Mouse (Mus musculus): ENCODE results near the gene Stmn1. TPM values are rescaled to one million over a fixed set of nuclear protein-coding genes. Genes with fewer than 3 reads are reported as not detected.

The Stmn1 gene
- polyA plus RNA-seq, 1 experiment from 2014 or later = 947 TPM

- ATAC-seq (replicated peaks; ENCODE audit: insufficient number of reproducible peaks, insufficient read depth, low FRiP score, low read depth) = no peak
- H3K36me3 ChIP-seq = no peaks in the 10 kb centered on the region
- no peaks in the 10 kb centered on the region for H3K9me3 ChIP-seq (replicated peaks)
- H3K27me3 ChIP-seq = no peaks in the 10 kb centered on the region
- no peaks in the 10 kb centered on the region; the same call in 1 of the 2 replicates for H3K4me1 ChIP-seq (replicated peaks)
- WGBS = 69% methylated on average over 4 of the region's 4 CpGs
- H3K4me2 ChIP-seq = no peak overlapping the region
- H3K9ac ChIP-seq = no peak overlapping the region
- H3K27ac ChIP-seq = no peak overlapping the region
- no peak overlapping the region for H3K4me3 ChIP-seq
Measured at GRCm38 (mm10) chr4:134503686-134504357, 35.7 kb downstream of the Stmn1 start.

GRCm38 (mm10) chr4:134505303-134505789 lies 37.2 kb downstream of the Stmn1 start:
- Histone ChIP-seq H3K27ac (no peak overlapping the region), H3K9me3 (replicated peaks) (no peaks in the 10 kb centered on the region), H3K4me1 (replicated peaks) (peaks cover 2% of the 10 kb centered on the region; the same call in 1 of the 2 replicates), H3K4me3 (no peak overlapping the region), H3K9ac (no peak overlapping the region), H3K27me3 (no peaks in the 10 kb centered on the region), H3K36me3 (no peaks in the 10 kb centered on the region), H3K4me2 (no peak overlapping the region)
- no peak for ATAC-seq (replicated peaks; ENCODE audit: insufficient number of reproducible peaks, insufficient read depth, low FRiP score, low read depth)
- WGBS = 81% methylated on average over 4 of the region's 4 CpGs

- no peak for ATAC-seq (replicated peaks; ENCODE audit: insufficient number of reproducible peaks, insufficient read depth, low FRiP score, low read depth)
- Histone ChIP-seq H3K9ac (no peak overlapping the region), H3K4me2 (no peak overlapping the region), H3K27me3 (no peaks in the 10 kb centered on the region), H3K36me3 (no peaks in the 10 kb centered on the region), H3K27ac (no peak overlapping the region), H3K4me1 (replicated peaks) (peaks cover 7% of the 10 kb centered on the region), H3K4me3 (no peak overlapping the region), H3K9me3 (replicated peaks) (no peaks in the 10 kb centered on the region)
- 70% methylated on average over 3 of the region's 4 CpGs for WGBS
Measured at GRCm38 (mm10) chr4:134505966-134506594, 38.0 kb downstream of the Stmn1 start.

- Histone ChIP-seq H3K4me1 (replicated peaks) (peaks cover 13% of the 10 kb centered on the region), H3K9ac (no peak overlapping the region), H3K27ac (no peak overlapping the region), H3K27me3 (no peaks in the 10 kb centered on the region), H3K4me2 (no peak overlapping the region), H3K36me3 (no peaks in the 10 kb centered on the region), H3K9me3 (replicated peaks) (no peaks in the 10 kb centered on the region), H3K4me3 (no peak overlapping the region)
- WGBS = 90% methylated on average over 19 of the region's 19 CpGs
- no peak for ATAC-seq (replicated peaks; ENCODE audit: insufficient number of reproducible peaks, insufficient read depth, low FRiP score, low read depth)
Measured at GRCm38 (mm10) chr4:134506713-134507112, 38.6 kb downstream of the Stmn1 start.

- Histone ChIP-seq H3K27ac (no peak overlapping the region), H3K4me3 (peak overlapping the region; percentile 75), H3K36me3 (no peaks in the 10 kb centered on the region), H3K27me3 (no peaks in the 10 kb centered on the region), H3K9ac (no peak overlapping the region), H3K9me3 (replicated peaks) (no peaks in the 10 kb centered on the region), H3K4me1 (replicated peaks) (peaks cover 31% of the 10 kb centered on the region), H3K4me2 (peak overlapping the region; percentile 97)
- 78% methylated on average over 4 of the region's 4 CpGs for WGBS
- ATAC-seq (replicated peaks; ENCODE audit: insufficient number of reproducible peaks, insufficient read depth, low FRiP score, low read depth) = no peak
Measured at GRCm38 (mm10) chr4:134510396-134510795, 42.3 kb downstream of the Stmn1 start.

- peaks cover 37% of the 10 kb centered on the region for H3K4me1 ChIP-seq (replicated peaks)
Measured at GRCm38 (mm10) chr4:134510845-134511411, 42.8 kb downstream of the Stmn1 start, which contains the start of gene Aunip. TSS of gene Aunip (plus strand) at chr4:134510999.

GRCm38 (mm10) chr4:134511730-134512129 lies 43.6 kb downstream of the Stmn1 start:
- Histone ChIP-seq H3K9ac (peak overlapping the region; percentile 70; the same call in 1 of the 2 replicates), H3K36me3 (no peaks in the 10 kb centered on the region), H3K27me3 (no peaks in the 10 kb centered on the region), H3K4me2 (peak overlapping the region; percentile 97), H3K4me3 (peak overlapping the region; percentile 75), H3K9me3 (replicated peaks) (no peaks in the 10 kb centered on the region), H3K4me1 (replicated peaks) (peaks cover 41% of the 10 kb centered on the region), H3K27ac (no peak overlapping the region)
- WGBS = 65% methylated on average over 6 of the region's 6 CpGs
- no peak for ATAC-seq (replicated peaks; ENCODE audit: insufficient number of reproducible peaks, insufficient read depth, low FRiP score, low read depth)

More at GRCm38 (mm10) chr4:134510845-134511411, 42.8 kb downstream of the Stmn1 start, which contains the start of gene Aunip:
- H3K36me3 ChIP-seq = no peaks in the 10 kb centered on the region
- peak within 1 kb of the TSS; percentile 75 for H3K4me3 ChIP-seq
- peak; percentile 91 for ATAC-seq (replicated peaks; ENCODE audit: insufficient number of reproducible peaks, insufficient read depth, low FRiP score, low read depth)
- peak within 1 kb of the TSS; percentile 70 for H3K9ac ChIP-seq
- peak within 1 kb of the TSS; percentile 51 for H3K27ac ChIP-seq
- whole genome bisulfite sequencing = under 1% methylated on average over 42 of the region's 42 CpGs
- H3K4me2 ChIP-seq = peak within 1 kb of the TSS; percentile 97
- H3K9me3 ChIP-seq (replicated peaks) = no peaks in the 10 kb centered on the region
- no peaks in the 10 kb centered on the region for H3K27me3 ChIP-seq

GRCm38 (mm10) chr4:134512798-134513197 lies 44.7 kb downstream of the Stmn1 start:
- WGBS = 13% methylated on average over 15 of the region's 15 CpGs
- Histone ChIP-seq H3K27ac (peak overlapping the region; percentile 68; the same call in 1 of the 2 replicates), H3K27me3 (no peaks in the 10 kb centered on the region), H3K36me3 (no peaks in the 10 kb centered on the region), H3K4me3 (peak overlapping the region; percentile 29), H3K4me2 (peak overlapping the region; percentile 53), H3K9me3 (replicated peaks) (no peaks in the 10 kb centered on the region), H3K4me1 (replicated peaks) (peaks cover 52% of the 10 kb centered on the region), H3K9ac (no peak overlapping the region)
- ATAC-seq (replicated peaks; ENCODE audit: insufficient number of reproducible peaks, insufficient read depth, low FRiP score, low read depth) = no peak

GRCm38 (mm10) chr4:134514309-134514930 lies 46.3 kb downstream of the Stmn1 start:
- H3K4me3 ChIP-seq = no peak overlapping the region
- no peak overlapping the region for H3K27ac ChIP-seq
- no peak overlapping the region for H3K9ac ChIP-seq
- H3K9me3 ChIP-seq (replicated peaks) = no peaks in the 10 kb centered on the region
- ATAC-seq (replicated peaks; ENCODE audit: insufficient number of reproducible peaks, insufficient read depth, low FRiP score, low read depth) = no peak
- no peaks in the 10 kb centered on the region for H3K27me3 ChIP-seq
- peaks cover 60% of the 10 kb centered on the region for H3K4me1 ChIP-seq (replicated peaks)
- no peak overlapping the region for H3K4me2 ChIP-seq
- no peaks in the 10 kb centered on the region for H3K36me3 ChIP-seq
- WGBS = 85% methylated on average over 11 of the region's 11 CpGs

- H3K4me1 ChIP-seq (replicated peaks) = peaks cover 57% of the 10 kb centered on the region
- 44% methylated on average over 7 of the region's 7 CpGs for WGBS
- no peaks in the 10 kb centered on the region for H3K27me3 ChIP-seq
- peak overlapping the region; percentile 97 for H3K27ac ChIP-seq
- no peak for ATAC-seq (replicated peaks; ENCODE audit: insufficient number of reproducible peaks, insufficient read depth, low FRiP score, low read depth)
- no peak overlapping the region for H3K9ac ChIP-seq
- H3K36me3 ChIP-seq = no peaks in the 10 kb centered on the region; the same call in 1 of the 2 replicates
- H3K9me3 ChIP-seq (replicated peaks) = no peaks in the 10 kb centered on the region
- H3K4me3 ChIP-seq = no peak overlapping the region
- H3K4me2 ChIP-seq = no peak overlapping the region
Measured at GRCm38 (mm10) chr4:134515614-134516013, 47.5 kb downstream of the Stmn1 start.

- no peaks in the 10 kb centered on the region for H3K27me3 ChIP-seq
- 21% methylated on average over 8 of the region's 8 CpGs for WGBS
- peak overlapping the region; percentile 37 for H3K4me2 ChIP-seq
- peaks cover 44% of the 10 kb centered on the region for H3K4me1 ChIP-seq (replicated peaks)
- no peaks in the 10 kb centered on the region; the same call in 1 of the 2 replicates for H3K36me3 ChIP-seq
- no peaks in the 10 kb centered on the region for H3K9me3 ChIP-seq (replicated peaks)
- H3K4me3 ChIP-seq = no peak overlapping the region
- 0 out of 2 replicates have a peak overlapping the region, but pooled peaks have one; percentile 19 for H3K9ac ChIP-seq
- peak; percentile 85 for ATAC-seq (replicated peaks; ENCODE audit: insufficient number of reproducible peaks, insufficient read depth, low FRiP score, low read depth)
- H3K27ac ChIP-seq = peak overlapping the region; percentile 97
Measured at GRCm38 (mm10) chr4:134516981-134517380, 48.9 kb downstream of the Stmn1 start.

Measured in heart, embryonic 15.5 days (tissue).